Mouse (Mus musculus) layer of hippocampus, adult 9-10 months (tissue): ENCODE results near the gene Tmem88b.
A peak's percentile ranks its signal among the peaks of the same experiment; 100 is the strongest.
"Not testable (repeated sequence)": the region's sequence is repeated elsewhere in the genome, so short reads cannot be mapped to it uniquely, and the experiment has no call there.

Experiments used
- DNase-seq: peaks from one replicate; pipeline ENCODE4 v3.0.0; 2022; ENCODE audit warnings: low spot score

The Tmem88b gene

GRCm38 (mm10) chr4:155760613-155761355 is 24.9 kb downstream of the Tmem88b start, which contains the start of gene Atad3a:
TSS of gene Atad3a (minus strand) at chr4:155761093.
- peak; percentile 85 for DNase-seq

DNA sequence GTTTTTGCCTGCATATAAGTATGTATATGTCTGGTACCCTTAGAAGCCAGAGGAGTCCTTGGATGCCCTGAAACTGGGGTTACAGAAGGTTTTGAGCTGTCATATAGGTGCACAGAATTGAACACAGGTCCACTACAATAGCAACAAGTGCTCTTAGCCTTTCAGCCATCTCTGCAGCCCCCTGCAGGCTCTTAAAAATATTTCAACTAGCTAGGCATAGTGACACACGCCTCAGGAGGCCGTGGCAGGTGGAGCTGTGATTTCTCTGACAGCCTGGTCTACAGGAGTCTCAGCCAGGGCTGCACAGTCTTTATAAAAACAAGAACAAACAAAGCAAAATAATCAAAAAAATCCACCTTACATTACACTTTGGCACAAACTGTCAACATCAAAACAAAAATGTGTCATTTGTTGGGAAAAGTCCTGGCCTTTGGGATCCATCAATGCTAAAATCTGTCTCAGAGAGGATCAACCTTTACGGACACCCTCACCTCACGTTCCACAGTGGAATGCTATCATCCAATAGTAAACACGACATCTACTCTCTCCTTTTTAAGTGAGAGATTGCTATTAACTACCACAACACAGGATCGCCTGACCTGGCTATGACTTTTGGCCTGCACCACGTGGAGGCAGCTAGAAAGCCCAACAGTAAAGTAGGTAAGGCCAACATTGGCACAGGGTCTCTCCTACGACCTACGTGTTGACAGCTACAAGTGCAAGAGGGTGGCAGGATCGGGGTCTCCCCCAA is 25.6 kb downstream of the Tmem88b start:
- no peak for DNase-seq

- no peak for DNase-seq
Observed at GRCm38 (mm10) chr4:155757011-155757410, 28.7 kb downstream of the Tmem88b start.

GRCm38 (mm10) chr4:155746575-155747490 is 38.8 kb downstream of the Tmem88b start:
- no peak for DNase-seq

DNA sequence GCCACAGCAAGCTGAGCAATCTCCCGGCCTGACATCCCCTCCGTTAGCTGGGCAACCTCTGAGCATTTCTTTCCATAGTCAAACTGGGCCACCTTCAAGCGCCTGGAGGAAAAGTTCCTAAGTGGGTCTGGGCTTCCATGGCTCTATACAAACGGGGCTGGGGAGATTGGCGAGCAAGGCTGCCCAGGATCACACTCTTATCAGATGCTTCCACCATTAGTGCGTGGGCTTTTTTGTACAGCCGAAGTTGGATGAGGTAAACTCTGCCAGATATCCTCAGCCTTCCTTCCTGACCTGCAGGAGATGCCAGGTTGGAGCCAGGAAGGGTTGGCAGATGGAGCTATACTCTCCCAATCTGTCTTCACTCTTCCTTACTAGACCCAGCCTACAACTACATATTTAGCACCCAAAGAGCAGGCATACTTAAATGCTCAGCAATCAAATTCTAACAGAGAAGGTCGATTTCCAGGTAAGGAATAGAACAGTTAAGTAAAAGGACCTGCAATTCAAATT is 39.6 kb downstream of the Tmem88b start:
- DNase-seq = no peak

- DNase-seq = no peak
Observed at GRCm38 (mm10) chr4:155745136-155745535, 40.5 kb downstream of the Tmem88b start.

- no peak for DNase-seq
Observed at GRCm38 (mm10) chr4:155744474-155744873, 41.2 kb downstream of the Tmem88b start.

DNA sequence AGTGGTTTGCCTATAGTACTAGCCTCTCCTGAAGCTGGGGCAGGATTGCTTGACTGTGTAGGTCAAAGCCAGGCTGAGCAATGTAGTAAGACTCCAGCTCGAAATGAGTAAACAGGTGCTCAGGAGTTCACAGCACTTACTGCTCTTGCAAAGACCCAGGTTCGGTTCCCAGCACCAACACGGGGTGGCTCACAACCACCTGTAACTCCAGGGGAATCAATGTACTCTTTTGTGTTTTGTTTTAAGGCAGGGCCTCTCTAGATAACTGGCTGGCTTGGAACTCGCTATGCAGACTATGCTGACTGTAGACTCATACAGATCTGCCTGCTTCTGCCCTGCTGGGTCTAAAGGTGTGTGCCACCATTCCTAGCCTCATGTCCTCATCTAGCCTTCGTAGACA is 43.0 kb downstream of the Tmem88b start:
- no peak for DNase-seq

DNA sequence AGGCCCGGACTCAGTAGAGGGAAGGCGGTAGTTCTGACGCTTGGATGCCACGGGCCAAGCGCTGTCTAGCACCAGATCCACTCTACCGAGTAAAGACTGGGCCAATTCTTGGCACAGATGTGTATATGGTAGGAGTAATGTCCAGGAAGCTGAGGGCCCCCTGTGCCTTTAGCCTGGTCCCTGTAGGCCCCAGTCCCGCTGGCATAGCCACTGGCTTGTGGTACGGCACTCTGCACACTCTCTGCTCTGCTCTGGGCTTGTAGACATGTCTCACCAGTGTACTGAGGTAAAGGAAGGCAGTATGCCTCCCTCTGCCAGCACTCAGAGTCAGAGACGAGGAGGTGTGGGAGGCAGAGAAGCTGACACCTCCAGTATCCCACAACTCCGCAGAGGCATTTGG is 45.0 kb downstream of the Tmem88b start:
- DNase-seq = not testable (repeated sequence)

DNA sequence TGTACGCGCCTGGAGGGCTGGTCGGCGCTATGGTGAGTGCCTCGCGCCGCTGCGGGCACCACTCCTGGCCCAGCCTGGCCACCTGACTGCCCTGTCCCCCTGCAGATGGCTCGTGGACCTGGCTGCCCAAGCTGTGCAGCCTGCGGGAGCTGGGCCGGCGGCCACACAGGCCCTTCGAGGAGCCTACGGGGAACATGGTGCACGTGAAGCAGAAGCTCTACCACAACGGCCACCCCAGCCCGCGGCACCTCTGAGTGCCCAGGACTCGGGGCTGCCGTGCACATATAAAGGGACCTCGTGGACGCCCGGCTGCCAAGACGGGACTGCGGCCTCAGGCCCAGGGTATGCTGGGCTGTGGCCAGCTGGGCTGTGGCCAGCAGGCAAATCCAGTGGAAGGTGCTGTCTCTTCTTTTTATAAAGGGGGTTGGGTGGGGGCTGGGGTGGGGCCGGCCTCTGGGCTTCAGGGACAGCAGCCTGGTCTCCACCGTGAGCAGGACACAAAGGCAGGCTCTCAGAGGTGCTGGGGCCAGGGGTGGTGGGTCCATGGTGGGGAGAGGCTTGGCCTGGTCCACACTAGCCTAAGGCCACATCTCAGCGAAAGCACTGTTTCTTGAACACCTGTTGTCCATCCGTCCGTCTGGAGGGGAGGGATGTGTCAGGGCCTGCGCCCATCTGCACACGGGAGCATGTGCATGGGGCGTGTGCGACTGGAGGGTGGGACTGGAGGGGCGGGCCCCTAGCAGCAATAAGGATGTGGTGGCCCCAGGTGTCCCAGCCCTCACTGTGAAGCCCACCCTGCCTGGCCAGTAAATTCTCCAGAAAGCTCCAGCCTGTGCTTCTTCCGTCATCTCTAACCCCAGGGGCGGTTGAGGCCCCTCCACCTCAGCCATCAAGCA is 45.7 kb downstream of the Tmem88b start:
- DNase-seq = no peak

GRCm38 (mm10) chr4:155739152-155739551 is 46.5 kb downstream of the Tmem88b start:
- no peak for DNase-seq

- DNase-seq = no peak
Observed at GRCm38 (mm10) chr4:155738262-155738661, 47.4 kb downstream of the Tmem88b start.

DNA sequence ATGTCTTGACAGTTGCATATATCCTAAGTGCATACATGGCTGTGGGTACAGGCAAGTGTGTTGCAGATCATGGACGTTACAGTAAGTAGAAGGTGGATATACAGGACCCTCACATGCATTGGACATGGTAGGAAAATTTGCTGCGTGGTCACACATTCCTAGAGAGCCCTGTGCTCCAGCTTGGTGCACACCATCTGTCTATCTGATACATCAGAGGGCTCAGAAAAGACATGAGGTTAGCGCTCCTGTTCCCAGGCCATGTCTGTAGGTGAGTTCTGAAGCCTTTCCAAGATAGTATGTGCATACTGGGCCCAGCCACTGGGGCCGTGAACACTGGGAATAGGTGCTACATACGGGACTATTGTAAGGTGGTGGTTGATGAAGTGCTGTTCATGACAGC is 49.3 kb downstream of the Tmem88b start:
- no peak for DNase-seq

DNA sequence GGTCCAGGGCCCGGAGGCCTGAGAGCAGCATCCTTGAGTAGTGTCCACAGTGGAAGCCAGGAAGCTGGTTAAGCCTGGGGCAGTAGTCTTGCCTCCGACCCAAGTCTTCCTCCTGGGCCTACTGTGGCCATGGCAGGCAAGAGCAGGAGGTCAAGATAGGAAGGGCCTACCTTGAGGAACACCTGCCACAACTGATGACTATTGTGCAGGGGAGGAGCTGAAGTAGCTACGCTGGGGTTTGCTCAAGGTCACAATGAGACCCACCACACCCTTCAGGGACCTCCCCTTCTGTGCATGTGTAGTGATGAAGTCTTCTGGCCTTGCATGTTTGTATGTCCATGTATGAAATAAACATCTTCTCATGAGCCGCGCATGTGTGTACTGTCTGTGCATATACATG is 49.9 kb downstream of the Tmem88b start:
- no peak for DNase-seq

DNA sequence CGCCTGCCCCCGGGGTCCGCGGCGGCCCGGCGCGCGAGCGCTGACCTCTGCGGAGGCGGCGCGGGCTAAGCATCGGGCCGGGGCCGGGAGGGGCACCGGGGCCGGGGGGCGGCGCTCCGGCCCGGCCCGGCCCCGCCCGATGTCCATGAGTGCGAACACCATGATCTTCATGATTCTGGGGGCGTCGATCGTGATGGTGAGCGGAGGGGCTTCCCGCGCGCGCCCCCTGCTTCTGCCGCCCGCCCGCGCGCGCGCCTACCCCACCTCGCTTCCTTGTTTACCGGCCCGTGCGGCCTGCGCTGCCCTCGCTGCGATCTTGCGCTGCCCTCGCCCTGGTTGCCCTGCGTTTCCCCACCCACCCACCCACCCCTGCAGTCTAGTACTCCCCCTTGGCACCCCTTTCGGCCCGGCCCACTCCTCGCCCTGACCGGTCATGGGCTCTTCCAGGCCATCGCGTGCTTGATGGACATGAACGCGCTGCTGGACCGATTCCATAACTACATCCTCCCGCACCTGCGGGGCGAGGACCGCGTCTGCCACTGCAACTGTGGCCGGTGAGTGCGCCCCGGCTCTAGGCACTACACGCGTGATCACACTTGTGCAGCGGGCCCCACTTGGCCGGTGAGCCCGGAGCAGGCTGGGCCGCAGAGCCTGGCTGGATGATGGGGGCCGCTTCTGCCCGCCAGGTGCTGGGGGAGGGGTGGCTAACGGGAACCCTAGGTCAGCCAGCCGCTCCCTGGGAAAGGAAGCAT is 50.5 kb downstream of the Tmem88b start:
- DNase-seq = no peak

DNA sequence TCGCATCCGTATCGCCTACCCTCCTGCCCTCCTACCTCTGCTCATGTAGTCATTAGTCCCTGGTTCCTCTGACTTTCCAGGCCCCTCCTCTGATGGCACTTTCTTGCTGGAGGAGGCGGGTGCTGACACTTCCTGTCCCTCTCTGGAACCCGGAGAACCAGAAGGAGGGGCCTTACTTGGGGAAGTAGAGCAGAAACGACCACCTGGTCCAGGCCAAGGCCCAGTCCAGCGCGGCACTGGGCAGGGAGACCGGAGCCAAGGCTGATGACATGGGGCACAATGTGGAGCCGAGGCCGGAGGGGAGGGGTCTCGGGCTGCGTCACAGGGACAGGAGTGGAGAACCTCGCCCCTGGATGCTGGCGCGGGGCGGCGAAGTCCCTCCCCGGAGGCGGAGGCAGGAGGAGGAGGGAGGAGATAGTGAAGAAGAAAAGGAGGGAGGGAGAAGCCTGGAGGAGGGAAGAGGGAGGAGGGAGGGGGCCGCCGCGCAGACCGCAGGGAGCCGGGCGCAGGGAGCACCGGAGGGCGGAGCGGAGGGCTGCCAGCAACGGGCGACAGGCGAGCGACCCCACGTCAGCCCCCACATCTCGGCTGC is 51.2 kb downstream of the Tmem88b start, which contains the start of gene Tmem240:
TSS of gene Tmem240 (plus strand) at position 451 of the 592 bp plus-strand sequence.
- peak; percentile 68 for DNase-seq

DNA sequence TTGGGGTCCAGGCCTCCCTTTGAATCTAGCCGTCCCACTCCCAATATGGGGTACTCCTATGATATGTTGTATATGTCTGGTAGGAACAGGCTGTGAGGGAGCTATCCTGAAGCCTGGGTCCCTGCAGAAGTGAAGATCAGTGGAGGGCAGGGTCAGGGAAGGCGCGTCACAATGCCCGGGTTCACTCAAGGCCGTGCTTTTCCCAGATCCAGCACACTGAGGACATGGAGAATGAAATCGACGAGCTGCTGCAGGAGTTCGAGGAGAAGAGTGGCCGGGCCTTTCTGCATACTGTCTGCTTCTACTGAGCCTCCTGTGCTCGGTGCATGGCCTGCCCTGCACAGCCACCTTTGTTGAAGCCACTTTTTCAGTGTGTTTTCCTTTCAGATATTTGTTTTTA is 52.4 kb downstream of the Tmem88b start:
- DNase-seq = no peak
